Mouse (Mus musculus) hindbrain, embryonic 14.5 days (tissue): ENCODE measurements around the gene Rin3. TPM values are rescaled to one million over a fixed set of nuclear protein-coding genes. Genes with fewer than 3 reads are reported as not detected.

Experiments
- ATAC-seq: fragments of 200-750 bp; cut with Nextera tagmentation; 2 replicates; pipeline ENCODE4 v1.8.0; 2017; ENCODE audit warnings: moderate number of reproducible peaks, mild to moderate bottlenecking, moderate TSS enrichment, moderate library complexity; ENCODE audit not compliant: low FRiP score
- DNase-seq: peaks from one replicate; pipeline ENCODE4 v3.0.0-alpha.2; 2015; ENCODE audit warnings: low spot score
- H3K27ac ChIP-seq: fragments of 300-500 bp; sonication (generic); 2 replicates; pipeline ENCODE4 v1.5.1; 2014; ENCODE audit warnings: mild to moderate bottlenecking, moderate library complexity
- H3K27me3 ChIP-seq: fragments of 300-500 bp; sonication (generic); 2 replicates; pipeline ENCODE4 v1.6.1; 2014; ENCODE audit warnings: mild to moderate bottlenecking, low read length, mixed read lengths; ENCODE audit not compliant: control insufficient read depth, insufficient read depth
- H3K36me3 ChIP-seq: fragments of 300-500 bp; sonication (generic); replicated peaks from 2 replicates; pipeline ENCODE4 v1.6.1; 2014; ENCODE audit not compliant: control insufficient read depth, insufficient read depth
- H3K4me1 ChIP-seq: fragments of 300-500 bp; sonication (generic); replicated peaks from 2 replicates; pipeline ENCODE4 v1.6.1; 2014; ENCODE audit warnings: antibody characterized with exemption, low read length, mixed read lengths; ENCODE audit not compliant: control insufficient read depth, insufficient read depth
- H3K4me2 ChIP-seq: fragments of 300-500 bp; sonication (generic); replicated peaks from 2 replicates; pipeline ENCODE4 v1.6.1; 2014; ENCODE audit warnings: mild to moderate bottlenecking, moderate library complexity
- H3K4me3 ChIP-seq: fragments of 300-500 bp; sonication (generic); replicated peaks from 2 replicates; pipeline ENCODE4 v1.5.1; 2014; ENCODE audit warnings: mild to moderate bottlenecking, low read length
- H3K9ac ChIP-seq: fragments of 300-500 bp; sonication (generic); 2 replicates; pipeline ENCODE4 v1.6.1; 2014
- H3K9me3 ChIP-seq: fragments of 300-500 bp; sonication (generic); 2 replicates; pipeline ENCODE4 v1.6.1; 2016; ENCODE audit warnings: low read length; ENCODE audit not compliant: control insufficient read depth
- WGBS: fragments of 180-500 bp; shearing (Covaris S2); extraction: QIAGEN DNeasy Blood & Tissue Kit; methylation state at CpG from one replicate; pipeline ENCODE4 v1.1.7; 2014; 5-methylcytosine and 5-hydroxymethylcytosine counted together
- polyA plus RNA-seq: library from polyadenylated mRNA; unstranded; fragments of >200 nt; fragmentation: Nextera tagmentation; extraction: Ambion mirVana; gene quantifications from 2 replicates; pipeline ENCODE4 v1.2.1, GENCODE M21; 2014

The Rin3 gene
- polyA plus RNA-seq, 1 experiment from 2014 or later, result 2.7 TPM

DNA sequence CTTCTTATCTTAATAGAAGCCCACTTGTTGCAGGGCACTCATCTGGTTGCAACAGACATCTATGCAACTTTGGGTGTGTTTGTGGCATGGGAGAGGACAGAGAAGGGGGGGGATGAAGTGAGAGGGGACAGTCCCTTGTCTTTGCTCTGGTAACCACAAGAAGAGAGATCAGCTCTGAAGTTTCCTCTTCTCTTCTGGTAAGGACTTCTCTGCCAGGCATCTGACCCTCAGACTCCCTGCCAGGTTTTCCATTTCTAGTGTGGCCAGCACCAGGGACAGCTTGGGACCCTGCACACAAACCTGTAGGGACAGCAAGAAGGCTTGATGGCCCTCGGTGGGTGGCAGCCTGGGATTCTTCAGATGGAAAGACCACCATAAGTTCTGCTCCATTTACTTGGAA is 68.1 kb downstream of the Rin3 start:
- 88% methylated on average over 1 of the region's 1 CpGs for WGBS
- Histone ChIP-seq H3K36me3 (no peaks in the 10 kb centered on the region), H3K4me1 (no peaks in the 10 kb centered on the region), H3K4me2 (no peak overlapping the region), H3K27ac (no peak overlapping the region), H3K27me3 (no peaks in the 10 kb centered on the region), H3K9me3 (no peaks in the 10 kb centered on the region), H3K9ac (no peak overlapping the region), H3K4me3 (no peak overlapping the region)
- ATAC-seq, result no peak
- DNase-seq, result no peak

DNA sequence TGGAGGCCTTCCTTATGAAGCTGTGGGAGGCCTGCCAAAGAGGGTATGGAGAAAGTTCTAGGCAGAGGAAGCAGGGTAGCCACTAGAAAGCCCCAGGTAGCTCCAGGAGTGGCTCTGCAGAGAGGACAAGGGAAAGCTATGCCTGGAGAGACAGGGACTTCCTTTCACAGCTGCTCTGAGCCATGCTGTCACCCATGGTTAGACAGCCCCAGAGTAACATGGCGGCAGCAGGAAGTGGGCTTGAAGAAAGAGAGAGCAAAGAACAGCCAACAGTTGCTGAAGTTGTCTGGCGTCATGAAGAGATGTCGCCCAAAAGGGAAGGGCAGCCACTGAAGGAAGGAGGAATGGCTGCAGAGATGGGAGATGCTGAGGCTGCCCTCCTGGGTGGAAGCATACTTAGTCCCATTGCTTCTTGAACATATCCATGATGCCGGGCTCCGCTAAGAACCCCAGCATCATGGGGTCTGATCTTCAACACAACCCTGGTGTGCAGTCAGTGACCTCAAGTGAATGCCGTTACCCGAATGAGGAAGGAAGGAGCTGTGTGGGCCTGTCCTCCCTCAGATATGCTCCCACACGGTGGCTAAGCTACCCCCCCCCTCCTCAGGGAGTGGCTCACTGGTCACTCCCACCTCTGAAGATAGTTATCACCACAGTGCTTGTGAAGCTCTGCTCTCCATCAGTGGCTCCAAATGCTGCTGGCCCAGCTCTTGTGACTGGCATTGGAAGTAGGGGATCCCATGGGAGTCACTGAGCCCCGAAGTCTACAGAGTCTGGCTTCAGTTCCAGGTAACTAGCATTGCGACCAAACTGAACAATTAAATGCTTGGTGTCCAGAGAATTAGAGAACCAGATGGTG is 71.5 kb downstream of the Rin3 start:
- no peaks in the 10 kb centered on the region for H3K36me3 ChIP-seq
- 84% methylated on average over 10 of the region's 10 CpGs for WGBS

DNA sequence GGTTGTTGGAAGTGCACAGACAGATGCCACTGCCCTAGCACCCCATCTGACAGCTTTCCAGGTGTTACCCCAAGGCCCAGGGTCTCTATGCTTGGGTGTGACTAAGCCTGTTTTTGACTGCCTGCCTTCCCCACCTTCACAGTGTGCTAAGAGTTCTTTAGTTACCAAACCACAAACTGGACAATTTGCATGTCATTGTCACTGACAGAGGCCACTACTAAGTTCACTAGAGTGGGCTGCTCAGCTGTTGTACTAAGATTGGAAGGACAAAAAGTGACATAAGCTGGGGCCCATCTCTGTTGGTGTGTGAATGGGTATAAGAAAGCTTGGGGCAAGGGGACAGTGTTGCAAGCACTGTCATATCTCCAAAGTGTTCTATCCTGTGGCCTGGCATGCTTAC is 72.9 kb downstream of the Rin3 start:
- Histone ChIP-seq H3K4me2 (no peak overlapping the region), H3K27ac (no peak overlapping the region), H3K27me3 (no peaks in the 10 kb centered on the region), H3K9me3 (no peaks in the 10 kb centered on the region), H3K4me3 (no peak overlapping the region), H3K4me1 (no peaks in the 10 kb centered on the region), H3K36me3 (no peaks in the 10 kb centered on the region), H3K9ac (no peak overlapping the region)
- no peak for DNase-seq
- no peak for ATAC-seq

More for the DNA sequence above, 71.5 kb downstream of the Rin3 start:
- no peak for DNase-seq
- H3K4me1 ChIP-seq, result no peaks in the 10 kb centered on the region
- no peak for ATAC-seq
- no peak overlapping the region for H3K4me3 ChIP-seq
- H3K9ac ChIP-seq, result no peak overlapping the region
- no peak overlapping the region for H3K27ac ChIP-seq
- H3K9me3 ChIP-seq, result no peaks in the 10 kb centered on the region
- H3K4me2 ChIP-seq, result no peak overlapping the region
- no peaks in the 10 kb centered on the region for H3K27me3 ChIP-seq

DNA sequence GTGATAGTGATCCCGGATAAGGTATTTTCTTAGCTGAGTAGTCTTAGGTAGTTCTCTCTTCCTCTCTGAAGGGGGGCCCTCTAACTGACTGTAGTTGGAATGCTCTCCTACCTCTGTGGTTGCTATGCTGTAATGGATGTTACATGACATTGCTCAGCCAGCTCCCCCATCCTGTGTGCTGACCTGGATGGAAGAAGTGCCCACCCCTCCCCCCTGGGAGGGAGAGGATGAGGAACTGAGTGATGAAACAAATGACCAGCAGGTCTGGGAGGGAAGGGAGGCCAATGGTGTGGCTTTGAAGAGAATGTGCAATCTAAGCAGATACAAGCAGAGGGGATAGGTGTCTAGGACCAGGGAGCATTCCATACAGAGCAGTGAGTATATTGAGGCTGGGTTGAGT is 73.9 kb downstream of the Rin3 start:
- H3K9me3 ChIP-seq, result no peaks in the 10 kb centered on the region
- ATAC-seq (no peak), DNase-seq (no peak)
- H3K4me3 ChIP-seq, result no peak overlapping the region
- H3K27me3 ChIP-seq, result no peaks in the 10 kb centered on the region
- no peaks in the 10 kb centered on the region for H3K36me3 ChIP-seq
- H3K4me1 ChIP-seq, result no peaks in the 10 kb centered on the region
- WGBS, result 89% methylated on average over 1 of the region's 1 CpGs
- no peak overlapping the region for H3K9ac ChIP-seq
- no peak overlapping the region for H3K4me2 ChIP-seq
- no peak overlapping the region for H3K27ac ChIP-seq

DNA sequence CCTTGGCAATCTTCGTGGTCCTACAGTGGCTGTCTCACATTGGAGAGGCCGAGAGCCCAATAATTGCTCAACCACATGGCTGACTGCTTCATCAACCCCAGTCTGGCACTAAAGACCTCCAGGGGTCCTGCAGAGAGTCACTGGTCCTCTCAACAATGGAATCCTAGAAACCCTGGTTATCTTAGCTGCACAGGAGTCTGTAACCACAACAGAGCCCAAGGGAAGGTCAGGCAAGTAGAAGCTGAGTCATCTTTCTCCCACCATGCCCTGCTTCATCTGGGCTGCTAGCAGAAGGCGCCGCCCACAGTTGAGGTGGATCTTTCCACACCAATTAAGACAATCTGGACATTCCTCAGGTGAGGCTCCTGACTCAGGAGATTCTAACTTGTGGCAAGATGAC is 76.5 kb downstream of the Rin3 start:
- Histone ChIP-seq H3K9me3 (no peaks in the 10 kb centered on the region), H3K4me3 (no peak overlapping the region), H3K36me3 (no peaks in the 10 kb centered on the region), H3K4me2 (no peak overlapping the region), H3K27ac (no peak overlapping the region), H3K9ac (no peak overlapping the region), H3K27me3 (no peaks in the 10 kb centered on the region), H3K4me1 (no peaks in the 10 kb centered on the region)
- WGBS, result 90% methylated on average over 4 of the region's 4 CpGs
- ATAC-seq, result no peak
- DNase-seq, result no peak

DNA sequence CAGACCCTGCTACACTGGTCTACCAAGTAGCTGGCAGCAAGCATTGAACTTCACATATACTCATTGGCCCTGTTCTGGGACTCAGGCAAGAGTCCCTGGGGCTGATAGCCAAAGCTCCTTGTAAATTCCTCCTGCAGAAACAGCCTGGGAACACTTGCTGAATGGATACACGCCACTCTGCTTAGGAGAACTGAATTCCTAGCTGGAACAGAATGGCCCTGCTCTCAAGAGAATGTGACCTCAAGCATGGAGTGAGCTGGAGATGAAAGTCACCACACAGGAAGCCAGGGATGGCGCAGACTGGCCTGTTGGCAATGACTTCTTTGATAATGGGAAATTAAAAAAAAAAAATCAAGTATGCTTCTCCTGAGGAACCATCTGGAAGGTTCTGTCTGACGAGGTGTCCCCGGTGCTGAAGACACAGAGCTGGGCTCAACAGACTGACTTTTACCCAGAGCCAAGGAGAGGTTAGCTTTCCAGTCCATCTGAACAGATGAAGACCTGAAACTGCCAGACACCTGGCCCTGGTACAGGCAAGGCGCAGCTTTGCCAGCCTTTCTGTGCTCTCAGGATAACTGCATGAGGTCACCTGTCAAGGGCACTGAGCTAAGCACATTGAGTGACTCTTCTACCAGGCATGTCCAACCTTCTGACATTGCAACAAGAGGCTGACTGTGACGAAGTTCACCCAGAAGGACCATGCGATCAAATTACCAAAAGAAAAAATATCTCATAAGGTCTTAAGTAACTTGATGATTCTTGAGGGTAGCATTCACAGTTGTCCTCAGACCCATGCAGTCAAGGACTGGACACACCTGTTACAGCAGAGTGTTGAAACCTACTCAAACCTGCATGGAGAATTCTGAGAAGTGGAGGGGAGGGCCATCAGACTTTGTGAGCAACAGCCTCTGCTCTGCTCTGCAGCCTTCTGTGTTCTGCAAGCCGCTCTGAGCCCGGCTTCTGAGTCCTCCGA is 78.6 kb downstream of the Rin3 start:
- no peak overlapping the region for H3K9ac ChIP-seq
- no peaks in the 10 kb centered on the region for H3K36me3 ChIP-seq
- no peaks in the 10 kb centered on the region for H3K9me3 ChIP-seq
- no peaks in the 10 kb centered on the region for H3K4me1 ChIP-seq
- no peak overlapping the region for H3K4me3 ChIP-seq
- no peak overlapping the region for H3K27ac ChIP-seq
- H3K4me2 ChIP-seq, result no peak overlapping the region
- DNase-seq (no peak), ATAC-seq (no peak)
- no peaks in the 10 kb centered on the region for H3K27me3 ChIP-seq
- WGBS, result 89% methylated on average over 10 of the region's 10 CpGs

DNA sequence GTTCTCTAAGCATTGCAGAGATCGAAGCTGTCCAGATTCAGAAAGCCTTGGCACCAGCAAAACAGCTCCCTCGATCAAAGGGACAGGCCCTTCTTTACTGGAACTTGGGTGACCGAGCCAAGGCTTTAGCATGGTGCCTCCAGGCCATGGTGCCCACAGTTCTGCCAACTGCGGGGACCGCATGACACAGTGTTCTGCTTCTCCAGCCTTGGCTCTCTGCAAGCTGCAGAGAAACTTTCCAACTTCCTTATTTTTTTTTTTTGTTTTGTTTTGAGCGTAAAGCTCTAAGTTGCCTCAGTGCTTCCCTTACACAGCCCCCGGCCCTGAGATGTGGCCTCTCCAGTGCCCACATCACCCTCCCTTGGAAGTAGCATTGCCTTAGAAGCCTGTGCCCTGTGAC is 82.2 kb downstream of the Rin3 start:
- DNase-seq (no peak), ATAC-seq (no peak)
- Histone ChIP-seq H3K4me1 (no peaks in the 10 kb centered on the region), H3K36me3 (no peaks in the 10 kb centered on the region), H3K27me3 (no peaks in the 10 kb centered on the region), H3K4me3 (no peak overlapping the region), H3K27ac (no peak overlapping the region), H3K9me3 (no peaks in the 10 kb centered on the region), H3K9ac (no peak overlapping the region), H3K4me2 (no peak overlapping the region)
- WGBS, result 92% methylated on average over 7 of the region's 7 CpGs

DNA sequence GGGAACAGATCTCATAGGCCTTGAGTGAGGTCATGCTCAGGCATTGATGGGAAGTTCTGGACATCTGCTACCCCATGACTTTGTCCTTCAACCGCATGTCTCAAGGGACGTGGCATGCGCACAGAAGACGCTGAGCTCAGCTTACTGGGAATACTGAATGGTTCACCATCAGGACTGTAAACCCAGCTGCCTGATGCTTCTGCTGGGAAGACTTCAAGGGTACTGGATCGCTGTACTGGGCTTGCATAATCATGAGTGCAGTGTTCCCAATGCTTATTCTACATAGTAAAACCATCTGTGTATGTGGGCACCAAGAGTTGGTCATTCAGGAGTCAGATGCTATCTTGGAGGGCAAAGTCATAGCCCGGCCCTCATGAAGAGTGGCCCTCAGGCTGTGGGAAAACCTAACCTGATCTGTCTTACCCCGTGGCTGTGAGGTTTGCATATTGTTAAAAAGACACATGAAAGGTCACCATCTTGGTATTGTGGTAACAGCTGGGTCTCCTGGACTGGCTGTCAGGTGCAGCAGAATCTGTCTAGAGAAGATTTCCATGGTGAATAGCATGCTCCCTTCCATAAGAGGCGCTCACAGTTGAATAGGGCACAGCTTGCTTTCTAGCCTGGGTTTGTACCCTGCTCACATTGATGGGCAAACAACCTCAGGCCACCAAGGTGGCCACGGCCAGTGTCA is 83.4 kb downstream of the Rin3 start:
- H3K9me3 ChIP-seq, result no peaks in the 10 kb centered on the region
- DNase-seq (no peak), ATAC-seq (no peak)
- no peak overlapping the region for H3K4me3 ChIP-seq
- no peak overlapping the region for H3K27ac ChIP-seq
- no peaks in the 10 kb centered on the region for H3K4me1 ChIP-seq
- WGBS, result 92% methylated on average over 9 of the region's 9 CpGs
- no peak overlapping the region for H3K4me2 ChIP-seq
- no peaks in the 10 kb centered on the region for H3K27me3 ChIP-seq
- no peaks in the 10 kb centered on the region for H3K36me3 ChIP-seq
- H3K9ac ChIP-seq, result no peak overlapping the region

DNA sequence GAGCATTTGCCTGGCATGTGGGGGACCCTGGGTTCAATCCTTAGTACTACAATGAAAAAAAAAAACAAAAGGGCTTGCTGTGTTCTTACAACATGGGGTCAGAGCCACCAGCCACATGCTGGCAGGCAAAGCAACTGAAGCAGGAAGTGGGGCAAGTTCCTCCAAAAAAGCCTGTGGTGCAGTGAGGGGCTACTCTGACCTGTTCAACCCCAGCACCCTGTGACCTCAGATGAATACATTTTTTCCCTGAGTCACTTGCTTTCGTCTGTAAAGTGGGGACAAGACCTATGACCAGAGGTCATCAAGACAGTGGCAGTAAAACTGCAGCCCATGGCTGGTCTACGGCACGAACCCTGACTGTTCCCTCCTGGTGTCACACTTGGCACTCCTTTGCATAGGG is 84.2 kb downstream of the Rin3 start:
- no peak overlapping the region for H3K4me2 ChIP-seq
- no peaks in the 10 kb centered on the region for H3K27me3 ChIP-seq
- ATAC-seq (no peak), DNase-seq (no peak)
- H3K9ac ChIP-seq, result no peak overlapping the region
- 76% methylated on average over 3 of the region's 3 CpGs for WGBS
- no peak overlapping the region for H3K27ac ChIP-seq
- no peaks in the 10 kb centered on the region for H3K9me3 ChIP-seq
- H3K4me3 ChIP-seq, result no peak overlapping the region
- H3K4me1 ChIP-seq, result no peaks in the 10 kb centered on the region
- no peaks in the 10 kb centered on the region for H3K36me3 ChIP-seq
